8 mouse cellular contexts compared by ENCODE assay signal in the genomic region with DNA sequence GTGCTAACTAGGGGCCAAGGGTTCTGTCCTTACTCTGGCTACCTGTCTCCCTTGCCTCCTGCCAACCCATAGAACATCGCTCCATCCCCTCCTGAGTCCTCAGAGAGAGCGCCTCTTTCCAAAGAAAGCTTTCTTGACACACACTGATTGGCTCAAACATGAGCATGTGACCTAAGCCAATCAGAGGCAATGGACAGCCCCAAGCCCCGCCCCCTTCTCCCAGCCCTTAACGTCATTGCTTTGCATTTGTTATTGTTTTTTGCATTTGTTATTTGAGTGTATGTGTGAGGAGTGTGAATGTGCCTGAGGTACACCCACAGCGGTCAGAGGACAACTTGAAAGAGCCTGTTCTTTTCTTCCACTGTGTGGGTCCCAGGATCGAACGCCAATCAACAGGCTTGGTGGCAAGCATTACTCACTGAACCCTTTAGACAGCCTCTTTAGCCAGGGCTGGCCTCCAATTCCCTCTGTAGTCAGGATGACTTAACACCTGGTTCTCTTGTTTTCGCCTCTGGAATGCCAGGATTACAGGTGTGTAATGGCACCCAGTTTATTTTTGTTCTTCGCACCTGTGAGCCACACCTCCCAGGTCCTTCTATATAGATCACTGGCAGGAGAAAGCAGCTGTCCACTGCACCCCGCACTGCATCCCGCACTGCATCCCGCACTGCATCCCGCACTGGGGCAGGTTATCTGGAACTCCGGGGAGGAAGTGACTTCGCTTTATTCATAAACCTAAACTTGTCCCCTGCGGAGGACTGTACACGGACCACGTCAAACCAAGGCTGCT. TPM values are rescaled to one million over a fixed set of nuclear protein-coding genes. Genes with fewer than 3 reads are reported as not detected.
DNase-seq lines count a peak whose midpoint lies in the region; ATAC-seq and TF ChIP-seq lines count a peak whose summit lies in the region.
"Had no signal": no experiment of that assay in that cellular context is flagged by ENCODE, and none has a peak within 500 bp of the region (broad histone marks: within the 10 kb centered on the region; RNA-seq: fewer than 3 reads in every experiment).

No protein-coding gene starts in this region.

- ATAC-seq in lung, postnatal 0 days, result peak; percentile 58; the same call in 1 of the 2 replicates
- ATAC-seq in forebrain, embryonic 12.5 days (ENCODE audit: low FRiP score), result peak; percentile 88
- no peak for ATAC-seq in limb, embryonic 15.5 days (ENCODE audit: insufficient number of reproducible peaks, low FRiP score, low TSS enrichment, low read depth)

- H3K9ac ChIP-seq in lung, postnatal 0 days (replicated peaks; ENCODE audit: low read depth), result no peak overlapping the region
- H3K9ac ChIP-seq in forebrain, embryonic 12.5 days, result 0 out of 2 replicates have a peak overlapping the region, but pooled peaks have one; percentile 7
- H3K9ac ChIP-seq in limb, embryonic 15.5 days, result no peak overlapping the region

- no peaks in the 10 kb centered on the region for H3K36me3 ChIP-seq in lung, postnatal 0 days (ENCODE audit: insufficient read depth, low read length)
- H3K36me3 ChIP-seq in forebrain, embryonic 12.5 days (replicated peaks), result no peaks in the 10 kb centered on the region; the same call in 1 of the 2 replicates
- no peaks in the 10 kb centered on the region for H3K36me3 ChIP-seq in limb, embryonic 15.5 days

- H3K27me3 ChIP-seq in lung, postnatal 0 days (replicated peaks; ENCODE audit: insufficient read depth, low read length), result no peaks in the 10 kb centered on the region
- no peaks in the 10 kb centered on the region for H3K27me3 ChIP-seq in forebrain, embryonic 12.5 days
- H3K27me3 ChIP-seq in limb, embryonic 15.5 days, result no peaks in the 10 kb centered on the region

- no peaks in the 10 kb centered on the region; the same call in 1 of the 2 replicates for H3K4me1 ChIP-seq in lung, postnatal 0 days (ENCODE audit: insufficient read depth, low read depth, low read length)
- H3K4me1 ChIP-seq in forebrain, embryonic 12.5 days, result peaks cover 23% of the 10 kb centered on the region
- peaks cover 34% of the 10 kb centered on the region for H3K4me1 ChIP-seq in limb, embryonic 15.5 days

- intact Hi-C loops in left cerebral cortex, postnatal 14 days (cut with DNase I), result no loop called here

- H3K9me3 ChIP-seq in lung, postnatal 0 days (ENCODE audit: low read length), result no peaks in the 10 kb centered on the region
- no peaks in the 10 kb centered on the region for H3K9me3 ChIP-seq in forebrain, embryonic 12.5 days
- no peaks in the 10 kb centered on the region for H3K9me3 ChIP-seq in limb, embryonic 15.5 days

- DNase-seq in lung, postnatal 0 days (ENCODE audit: low spot score), result peak; percentile 58
- no peak for DNase-seq in lung, postnatal 14 days
- peak; percentile 58 for DNase-seq in testis, postnatal 14 days (ENCODE audit: low spot score)
- DNase-seq in cerebellum, postnatal 36 days, result no peak
- no peak for DNase-seq in left cerebral cortex, postnatal 14 days (ENCODE audit: low spot score in 2 of 2)
- DNase-seq: heart, postnatal 14 days had no signal

- H3K27ac ChIP-seq in lung, postnatal 0 days (ENCODE audit: low read length), result no peak overlapping the region
- no peak overlapping the region for H3K27ac ChIP-seq in forebrain, embryonic 12.5 days
- H3K27ac ChIP-seq in limb, embryonic 15.5 days, result no peak overlapping the region

- no peak for TF ChIP-seq EP300 in lung, postnatal 0 days (IDR thresholded peaks at IDR 0.05)

- no peak for TF ChIP-seq CTCF in lung, postnatal 0 days (IDR thresholded peaks at IDR 0.05)

- H3K4me2 ChIP-seq in lung, postnatal 0 days (replicated peaks; ENCODE audit: low read depth, low read length), result no peak overlapping the region; the same call in 1 of the 2 replicates
- peak overlapping the region; percentile 52 for H3K4me2 ChIP-seq in forebrain, embryonic 12.5 days
- H3K4me2 ChIP-seq in limb, embryonic 15.5 days, result peak overlapping the region; percentile 36; the same call in 1 of the 2 replicates

- no peak overlapping the region for H3K4me3 ChIP-seq in lung, postnatal 0 days (ENCODE audit: low read depth, low read length)
- peak overlapping the region; percentile 29 for H3K4me3 ChIP-seq in forebrain, embryonic 12.5 days (replicated peaks)
- peak overlapping the region; percentile 34 for H3K4me3 ChIP-seq in limb, embryonic 15.5 days

- WGBS in lung, postnatal 0 days, result 64% methylated on average over 18 of the region's 18 CpGs
- WGBS in forebrain, embryonic 12.5 days, result 60% methylated on average over 18 of the region's 18 CpGs
- WGBS in limb, embryonic 15.5 days, result 53% methylated on average over 18 of the region's 18 CpGs

RNA-seq across cellular contexts. Expression of gene Scarb1, which starts 13.1 kb away (rescaled TPM):
- polyA plus RNA-seq in lung, postnatal 0 days (2015; fragmentation: Nextera tagmentation; extraction: Ambion mirVana), result 54.9 and 64.9 TPM in 2 replicates
- 31.5 and 38.7 TPM in 2 replicates for polyA plus RNA-seq in forebrain, embryonic 12.5 days (2016; fragmentation: Nextera tagmentation; extraction: Ambion mirVana)
- polyA plus RNA-seq in limb, embryonic 15.5 days (2015; fragmentation: Nextera tagmentation; extraction: Ambion mirVana), result 57.2 and 65.1 TPM in 2 replicates
- 10 to 100 TPM; 36.9 to 41.1 TPM for total RNA-seq in left cerebral cortex, postnatal 14 days (2021)

Comparison
In these comparisons a context has a peak if more than half of its experiments do, and no peak if none do; other contexts are left out.
1. DNase-seq: peak in lung, postnatal 0 days (single experiment) and testis, postnatal 14 days (single experiment); none in lung, postnatal 14 days (single experiment), cerebellum, postnatal 36 days (0 of 2) and left cerebral cortex, postnatal 14 days (0 of 2).